Mouse (Mus musculus): ENCODE measurements around the gene Dnhd1.
A peak's percentile ranks its signal among the peaks of the same experiment; 100 is the strongest.
"Not testable (repeated sequence)": the region's sequence is repeated elsewhere in the genome, so short reads cannot be mapped to it uniquely, and the experiment has no call there.

Dnhd1 gene

GRCm38 (mm10) chr7:105740089-105740795 lies 89.6 kb downstream of the Dnhd1 start:
- no peak for DNase-seq (ENCODE audit: low spot score in 2 of 2)

- no peak for DNase-seq (ENCODE audit: low spot score in 2 of 2)
Observed at GRCm38 (mm10) chr7:105740851-105741250, 90.2 kb downstream of the Dnhd1 start.

DNA sequence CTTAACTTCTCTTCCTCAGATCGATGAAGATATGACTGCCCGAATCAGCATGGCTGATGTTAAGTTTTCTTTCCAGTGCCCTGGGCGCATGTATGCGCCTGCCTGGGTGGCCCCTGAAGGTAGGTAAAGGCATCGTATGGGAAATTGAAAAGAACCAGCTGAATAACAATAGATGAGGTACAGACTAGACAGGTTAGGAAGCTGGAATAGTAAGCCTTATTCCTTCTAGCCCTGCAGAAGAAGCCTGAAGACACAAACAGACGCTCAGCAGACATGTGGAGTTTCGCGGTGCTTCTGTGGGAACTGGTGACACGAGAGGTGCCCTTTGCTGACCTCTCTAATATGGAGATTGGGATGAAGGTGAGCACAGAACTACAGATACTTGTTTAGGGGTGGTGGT lies 91.4 kb downstream of the Dnhd1 start:
- no peak for DNase-seq (ENCODE audit: low spot score in 2 of 2)

DNA sequence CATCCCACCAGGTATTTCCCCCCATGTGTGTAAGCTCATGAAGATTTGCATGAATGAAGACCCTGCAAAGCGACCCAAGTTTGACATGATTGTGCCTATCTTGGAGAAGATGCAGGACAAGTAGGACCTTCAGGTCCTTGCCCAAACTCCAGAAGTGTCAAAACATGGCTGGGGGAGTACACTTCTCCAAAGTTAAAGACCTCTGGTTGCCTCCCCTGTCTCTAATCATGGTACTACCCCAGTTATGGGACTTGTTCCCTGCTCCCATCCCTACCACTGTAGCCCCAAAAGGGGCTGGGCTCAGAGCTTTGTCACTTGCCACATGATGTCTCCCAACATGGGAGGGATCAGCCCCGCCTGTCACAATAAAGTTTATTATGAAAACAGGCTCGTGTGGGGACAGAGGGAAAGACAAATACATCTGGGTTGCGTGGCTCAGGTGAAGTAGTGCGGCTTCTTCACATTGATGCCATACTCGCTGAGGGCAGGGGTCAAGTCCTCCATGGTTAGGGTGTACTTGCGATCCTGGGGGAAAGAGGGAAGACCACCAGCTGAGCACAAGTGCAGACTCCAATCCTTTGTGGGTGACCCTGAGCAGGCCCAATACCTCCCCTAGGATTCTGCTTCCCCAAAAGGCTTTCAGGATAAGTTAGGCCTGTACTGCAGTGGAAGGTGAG lies 92.0 kb downstream of the Dnhd1 start:
- DNase-seq (ENCODE audit: low spot score in 2 of 2): not testable (repeated sequence)

DNA sequence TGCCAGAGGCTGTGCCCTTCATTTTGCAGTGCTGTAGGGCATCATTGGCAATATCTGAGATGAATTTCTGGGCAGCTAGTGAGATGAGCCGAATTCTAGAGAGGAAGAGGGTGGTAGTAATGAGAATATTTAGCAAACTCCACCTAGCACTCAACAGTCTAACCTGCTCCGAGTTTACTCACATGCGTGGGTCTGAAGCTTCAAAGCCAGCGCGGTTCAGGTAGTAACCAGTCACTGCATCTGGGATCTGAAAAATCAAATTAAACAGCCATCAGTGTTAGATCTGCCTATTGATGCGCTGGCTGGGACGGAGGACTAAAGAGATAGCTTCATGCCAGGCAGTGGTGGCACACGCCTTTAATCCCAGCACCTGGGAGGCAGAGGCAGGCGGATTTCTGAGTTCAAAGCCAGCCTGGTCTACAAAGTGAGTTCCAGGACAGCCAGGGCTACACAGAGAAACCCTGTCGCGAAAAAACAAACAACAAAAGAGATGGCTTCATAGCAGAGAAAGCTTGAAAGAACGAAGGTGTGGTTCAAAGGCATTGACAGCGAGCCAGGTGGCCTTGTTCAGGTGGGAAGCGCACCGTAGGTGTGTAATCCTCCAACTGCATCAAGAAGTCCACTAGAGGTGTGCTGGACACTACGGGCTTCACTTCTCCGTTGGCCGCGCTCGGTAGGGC lies 92.8 kb downstream of the Dnhd1 start:
- DNase-seq (ENCODE audit: low spot score in 2 of 2): not testable (repeated sequence)

DNA sequence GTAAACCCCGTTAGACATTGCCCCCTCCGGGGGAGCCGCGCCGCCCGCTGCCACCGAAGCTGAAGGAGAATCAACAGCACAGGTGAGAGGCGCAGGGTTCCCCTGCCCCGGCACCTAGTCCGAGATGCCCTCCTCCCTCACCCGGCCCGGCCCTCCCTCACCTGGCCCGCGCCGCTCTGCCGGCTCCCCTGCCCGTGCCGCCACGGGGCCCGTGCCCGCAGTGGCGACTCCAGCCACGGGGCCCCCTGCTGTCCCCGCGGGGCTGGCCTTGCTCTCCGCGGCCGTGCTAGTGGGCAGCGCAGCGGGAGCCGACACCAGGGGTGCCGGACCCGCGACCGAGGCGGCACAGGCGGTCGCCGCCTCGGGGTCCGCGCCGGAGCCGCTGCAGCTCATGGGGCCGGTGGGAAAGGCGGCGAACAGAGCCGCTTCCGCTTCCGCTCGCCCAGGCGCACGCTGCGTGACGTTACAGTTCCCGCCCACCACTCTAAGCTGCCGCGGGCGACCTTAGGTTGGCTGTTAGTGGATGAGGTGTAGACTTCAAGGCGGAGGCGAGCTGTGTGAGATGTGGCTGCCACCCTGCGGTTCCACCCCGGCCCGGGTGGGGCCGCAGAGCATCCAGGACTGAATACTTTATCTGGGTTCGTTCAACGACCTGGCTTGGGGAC lies 93.4 kb downstream of the Dnhd1 start, which contains the start of gene Taf10:
Taf10 (minus strand) TSS at position 436 of the 665 bp plus-strand sequence.
- peak; percentile 72 to 85 for DNase-seq (ENCODE audit: low spot score in 2 of 2)

- DNase-seq (ENCODE audit: low spot score in 2 of 2): no peak
Observed at GRCm38 (mm10) chr7:105747776-105748175, 97.1 kb downstream of the Dnhd1 start.

- peak; percentile 89 to 91 for DNase-seq (ENCODE audit: low spot score in 2 of 2)
Observed at GRCm38 (mm10) chr7:105751491-105752433, 101.1 kb downstream of the Dnhd1 start, which contains the start of gene Tpp1. TSS of gene Tpp1 (minus strand) at chr7:105752235.

DNA sequence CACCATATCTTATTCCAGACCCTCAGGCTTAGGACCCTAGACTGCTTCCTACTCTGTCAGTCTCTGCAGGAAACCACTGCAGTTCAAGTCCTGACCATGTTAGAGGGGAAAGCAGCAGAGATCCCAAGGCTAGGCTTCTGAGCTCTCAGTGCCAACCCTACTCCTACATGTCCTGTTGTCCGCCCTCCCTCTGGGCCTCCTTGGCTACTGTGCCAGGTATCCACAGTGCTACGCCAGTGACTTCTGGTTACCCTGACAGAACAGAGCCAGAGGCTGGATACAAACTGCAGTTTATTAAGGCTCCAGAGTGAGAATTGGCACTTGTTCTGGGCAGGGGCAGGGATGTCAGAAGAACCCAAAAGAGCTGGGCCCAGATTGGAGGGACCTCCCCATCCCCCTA lies 102.1 kb downstream of the Dnhd1 start:
- no peak for DNase-seq (ENCODE audit: low spot score in 2 of 2)

DNA sequence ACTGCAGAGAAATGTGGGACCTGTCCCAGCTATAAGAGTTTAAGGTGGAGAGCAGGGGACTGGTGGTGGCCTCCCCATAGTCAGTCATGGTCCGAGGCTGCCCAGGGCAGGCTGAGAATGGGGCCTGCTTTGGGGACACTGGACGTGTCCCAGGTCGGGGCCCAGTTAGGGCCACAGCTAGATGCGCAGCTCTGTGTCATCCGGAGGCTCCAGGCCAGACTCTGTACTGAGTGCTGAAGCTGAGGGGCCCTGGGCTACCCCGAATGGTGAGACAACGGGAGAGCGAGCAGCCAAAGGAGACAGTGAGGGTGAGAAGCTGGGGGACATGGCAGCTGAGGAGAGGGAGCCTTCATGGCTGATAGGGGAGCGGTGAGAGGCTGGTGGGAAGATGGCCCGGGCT lies 102.7 kb downstream of the Dnhd1 start:
- no peak for DNase-seq (ENCODE audit: low spot score in 2 of 2)

GRCm38 (mm10) chr7:105761813-105762484 lies 111.3 kb downstream of the Dnhd1 start:
- DNase-seq (ENCODE audit: low spot score in 2 of 2): no peak

DNA sequence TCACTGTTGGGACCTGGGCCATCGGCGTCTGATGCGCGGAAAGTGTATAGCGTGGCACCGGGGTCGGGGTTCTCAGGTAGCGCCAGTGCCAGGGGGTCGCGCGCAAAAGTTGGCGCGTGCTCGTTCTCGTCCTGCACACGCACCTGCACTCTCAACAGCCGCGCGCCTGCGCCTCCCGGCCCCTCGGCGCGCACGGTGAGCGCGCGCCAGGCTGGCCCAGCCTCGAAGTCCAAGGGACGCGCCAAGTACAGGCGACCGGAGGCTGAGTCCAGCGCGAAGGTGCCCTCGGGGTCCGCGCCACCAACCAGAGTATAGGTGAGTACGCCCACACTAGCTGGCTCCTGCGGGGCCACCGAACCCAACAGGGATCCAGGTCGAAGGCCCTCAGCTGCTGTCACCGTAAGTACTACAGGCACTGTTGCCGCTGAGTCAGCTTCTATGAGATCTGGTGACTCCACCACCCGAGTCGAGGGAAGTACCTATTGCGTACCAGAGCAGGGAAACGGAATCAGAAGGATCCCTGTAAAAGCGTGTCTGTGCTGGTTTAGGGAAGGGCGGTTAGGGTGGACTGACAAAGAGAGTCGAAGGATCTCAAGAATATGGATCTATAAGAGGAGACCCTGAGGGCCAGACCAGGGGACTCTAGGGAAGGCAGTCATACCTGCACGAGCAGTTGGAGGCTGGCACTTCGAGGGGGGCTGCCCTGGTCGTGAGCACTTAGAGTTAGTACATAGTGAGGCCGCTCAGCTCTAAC lies 112.1 kb downstream of the Dnhd1 start:
- DNase-seq (ENCODE audit: low spot score in 2 of 2): no peak

GRCm38 (mm10) chr7:105764331-105764730 lies 113.7 kb downstream of the Dnhd1 start:
- DNase-seq (ENCODE audit: low spot score in 2 of 2): no peak

- no peak for DNase-seq (ENCODE audit: low spot score in 2 of 2)
Observed at GRCm38 (mm10) chr7:105767729-105768165, 117.1 kb downstream of the Dnhd1 start.

GRCm38 (mm10) chr7:105769959-105770358 lies 119.3 kb downstream of the Dnhd1 start:
- peak in 1 of 2 experiments; percentile 41 for DNase-seq (ENCODE audit: low spot score in 2 of 2)

All from urinary bladder, postnatal 36 days (tissue).